Mouse (Mus musculus) spleen, postnatal 36 days (tissue): ENCODE data around the gene Hsd17b1.

Source experiments
- DNase-seq, 2 experiments: peaks; one replicate each; pipeline ENCODE4 v3.0.0; 2022; ENCODE audit warnings: low spot score in 2 of 2, mixed read lengths in 1 of 2

The Hsd17b1 gene

GRCm38 (mm10) chr11:101078121-101078520 lies at the start of gene Hsd17b1:
TSS of gene Hsd17b1 (plus strand) at chr11:101078411.
- DNase-seq: no peak

- DNase-seq: no peak
Observed at GRCm38 (mm10) chr11:101029320-101029719, 48.9 kb upstream of the Hsd17b1 start.

- DNase-seq: no peak
Observed at GRCm38 (mm10) chr11:101030136-101030807, 47.9 kb upstream of the Hsd17b1 start.

GRCm38 (mm10) chr11:101030808-101031156 lies 47.4 kb upstream of the Hsd17b1 start:
- no peak for DNase-seq

- DNase-seq: no peak
Observed at GRCm38 (mm10) chr11:101031470-101031869, 46.7 kb upstream of the Hsd17b1 start.

- no peak for DNase-seq
Observed at GRCm38 (mm10) chr11:101033856-101034500, 44.2 kb upstream of the Hsd17b1 start.

- DNase-seq: no peak
Observed at GRCm38 (mm10) chr11:101034614-101035327, 43.4 kb upstream of the Hsd17b1 start.

- no peak for DNase-seq
Observed at GRCm38 (mm10) chr11:101035328-101035695, 42.9 kb upstream of the Hsd17b1 start.

- no peak for DNase-seq
Observed at GRCm38 (mm10) chr11:101037795-101038194, 40.4 kb upstream of the Hsd17b1 start.

GRCm38 (mm10) chr11:101045826-101046225 lies 32.4 kb upstream of the Hsd17b1 start:
- DNase-seq: no peak

GRCm38 (mm10) chr11:101046440-101046839 lies 31.8 kb upstream of the Hsd17b1 start:
- peak; percentile 46 to 50 for DNase-seq

- no peak for DNase-seq
Observed at GRCm38 (mm10) chr11:101047502-101047901, 30.7 kb upstream of the Hsd17b1 start.

GRCm38 (mm10) chr11:101050359-101050758 lies 27.9 kb upstream of the Hsd17b1 start:
- DNase-seq: no peak

GRCm38 (mm10) chr11:101051051-101051493 lies 27.1 kb upstream of the Hsd17b1 start:
- DNase-seq: no peak

GRCm38 (mm10) chr11:101051617-101052016 lies 26.6 kb upstream of the Hsd17b1 start:
- DNase-seq: no peak

- DNase-seq: no peak
Observed at GRCm38 (mm10) chr11:101052751-101053473, 25.3 kb upstream of the Hsd17b1 start.

GRCm38 (mm10) chr11:101053974-101054373 lies 24.2 kb upstream of the Hsd17b1 start:
- no peak for DNase-seq

- DNase-seq: no peak
Observed at GRCm38 (mm10) chr11:101055418-101055817, 22.8 kb upstream of the Hsd17b1 start.

- DNase-seq: no peak
Observed at GRCm38 (mm10) chr11:101056885-101057284, 21.3 kb upstream of the Hsd17b1 start.

- DNase-seq: peak; percentile 78 to 84
Observed at GRCm38 (mm10) chr11:101057860-101058259, 20.4 kb upstream of the Hsd17b1 start.

- no peak for DNase-seq
Observed at GRCm38 (mm10) chr11:101058726-101059125, 19.5 kb upstream of the Hsd17b1 start.

- no peak for DNase-seq
Observed at GRCm38 (mm10) chr11:101059473-101059872, 18.7 kb upstream of the Hsd17b1 start.
